Comparison of ENCODE assay signal across 9 mouse cellular contexts in genomic region chr17:13867475-13867874, GRCm38 (mm10).
DNase-seq lines count a peak whose midpoint lies in the region; ATAC-seq lines count a peak whose summit lies in the region.
"Had no signal": no experiment of that assay in that cellular context is flagged by ENCODE, and none has a peak within 500 bp of the region (broad histone marks: within the 10 kb centered on the region; RNA-seq: fewer than 3 reads in every experiment).

No protein-coding gene starts in this region.

- H3K9ac ChIP-seq in kidney, embryonic 14.5 days (ENCODE audit: low read depth, low read length), result no peak overlapping the region
- no peak overlapping the region for H3K9ac ChIP-seq in forebrain, embryonic 13.5 days
- H3K9ac ChIP-seq: hindbrain, embryonic 15.5 days had no signal

- H3K9me3 ChIP-seq in kidney, embryonic 14.5 days (ENCODE audit: control insufficient read depth, low read length), result no peaks in the 10 kb centered on the region
- H3K9me3 ChIP-seq in forebrain, embryonic 13.5 days (replicated peaks), result no peaks in the 10 kb centered on the region
- H3K9me3 ChIP-seq: hindbrain, embryonic 15.5 days had no signal

- no peaks in the 10 kb centered on the region for H3K4me1 ChIP-seq in kidney, embryonic 14.5 days (ENCODE audit: control insufficient read depth, insufficient read depth, low read length)
- H3K4me1 ChIP-seq in forebrain, embryonic 13.5 days, result no peaks in the 10 kb centered on the region
- H3K4me1 ChIP-seq: hindbrain, embryonic 15.5 days had no signal

- H3K36me3 ChIP-seq in kidney, embryonic 14.5 days (ENCODE audit: control insufficient read depth, insufficient read depth, low read length), result peaks cover 22% of the 10 kb centered on the region; the same call in 1 of the 2 replicates
- H3K36me3 ChIP-seq in forebrain, embryonic 13.5 days (ENCODE audit: poor library complexity, severe bottlenecking), result peaks cover 61% of the 10 kb centered on the region

- WGBS in kidney, embryonic 14.5 days, result 56% methylated on average over 6 of the region's 6 CpGs
- 81% methylated on average over 6 of the region's 6 CpGs for WGBS in forebrain, embryonic 13.5 days

- DNase-seq in adrenal gland, postnatal 10 days, result peak; percentile 25
- no peak for DNase-seq in adrenal gland, adult 18-20 months (ENCODE audit: low spot score in 2 of 2)
- peak; percentile 27 for DNase-seq in embryo, embryonic 10.5 days (ENCODE audit: low spot score)
- DNase-seq in lung, postnatal 10 days, result peak; percentile 70
- DNase-seq in right cerebral cortex, postnatal 10 days (ENCODE audit: low spot score in 2 of 2), result no peak

- peak; percentile 69; the same call in 1 of the 2 replicates for ATAC-seq in kidney, embryonic 14.5 days (ENCODE audit: low FRiP score, low TSS enrichment)
- ATAC-seq in forebrain, embryonic 13.5 days, result no peak
- no peak for ATAC-seq in erythroid progenitor cell, adult 5-6 weeks (replicated peaks; ENCODE audit: low FRiP score, poor library complexity, severe bottlenecking)

- no peak overlapping the region for H3K4me3 ChIP-seq in kidney, embryonic 14.5 days (ENCODE audit: low read length)
- no peak overlapping the region for H3K4me3 ChIP-seq in forebrain, embryonic 13.5 days
- H3K4me3 ChIP-seq: hindbrain, embryonic 15.5 days had no signal

- no peak overlapping the region for H3K4me2 ChIP-seq in kidney, embryonic 14.5 days (replicated peaks; ENCODE audit: low read depth, low read length)
- no peak overlapping the region for H3K4me2 ChIP-seq in forebrain, embryonic 13.5 days
- H3K4me2 ChIP-seq: hindbrain, embryonic 15.5 days had no signal

- no peak overlapping the region for H3K27ac ChIP-seq in kidney, embryonic 14.5 days (ENCODE audit: low read depth, low read length)
- no peak overlapping the region for H3K27ac ChIP-seq in forebrain, embryonic 13.5 days
- H3K27ac ChIP-seq: hindbrain, embryonic 15.5 days had no signal

- H3K27me3 ChIP-seq in kidney, embryonic 14.5 days (ENCODE audit: control insufficient read depth, insufficient read depth, low read length), result no peaks in the 10 kb centered on the region
- no peaks in the 10 kb centered on the region for H3K27me3 ChIP-seq in forebrain, embryonic 13.5 days
- H3K27me3 ChIP-seq: hindbrain, embryonic 15.5 days had no signal

Comparison
In these comparisons a context has a peak if more than half of its experiments do, and no peak if none do; other contexts are left out.
1. DNase-seq: peak in adrenal gland, postnatal 10 days (single experiment), embryo, embryonic 10.5 days (single experiment) and lung, postnatal 10 days (single experiment); none in adrenal gland, adult 18-20 months (0 of 2) and right cerebral cortex, postnatal 10 days (0 of 2).